Mouse (Mus musculus): ENCODE measurements around the gene Chaf1a.

- TF ChIP-seq POLR2A (IDR thresholded peaks at IDR 0.05; ENCODE audit: control insufficient read depth, low read depth, low read length) (no peak), CTCF (IDR thresholded peaks at IDR 0.05; ENCODE audit: control insufficient read depth, insufficient read depth, insufficient replicate concordance, low read depth, low read length) (no peak)
Measured at GRCm38 (mm10) chr17:56102158-56102557, 61.9 kb downstream of the Chaf1a start.

Data from testis, adult 2 months (tissue).